Mouse (Mus musculus) kidney, postnatal 36 days (tissue): ENCODE data around the gene Cyp2s1.

Source experiments
- DNase-seq, 2 experiments: peaks; one replicate each; pipeline ENCODE4 v3.0.0; 2021 to 2022; ENCODE audit warnings: mixed read lengths in 2 of 2

Gene Cyp2s1

GRCm38 (mm10) chr7:25780753-25781152 is 36.0 kb downstream of the Cyp2s1 start:
- no peak for DNase-seq

GRCm38 (mm10) chr7:25780021-25780420 is 36.7 kb downstream of the Cyp2s1 start:
- DNase-seq = no peak

- DNase-seq = no peak
Measured at GRCm38 (mm10) chr7:25768229-25768628, 48.5 kb downstream of the Cyp2s1 start.

GRCm38 (mm10) chr7:25766108-25766507 is 50.6 kb downstream of the Cyp2s1 start:
- DNase-seq = no peak

GRCm38 (mm10) chr7:25764221-25764620 is 52.5 kb downstream of the Cyp2s1 start:
- DNase-seq = peak; percentile 24 to 43

GRCm38 (mm10) chr7:25763678-25764077 is 53.0 kb downstream of the Cyp2s1 start:
- DNase-seq = peak; percentile 39 to 61

- peak; percentile 19 to 37 for DNase-seq
Measured at GRCm38 (mm10) chr7:25761354-25761753, 55.4 kb downstream of the Cyp2s1 start.

GRCm38 (mm10) chr7:25756011-25756410 is 60.7 kb downstream of the Cyp2s1 start:
- DNase-seq = peak; percentile 95 to 98

- DNase-seq = peak; percentile 58 to 65
Measured at GRCm38 (mm10) chr7:25755468-25755833, 61.3 kb downstream of the Cyp2s1 start.

- peak; percentile 99 for DNase-seq
Measured at GRCm38 (mm10) chr7:25754738-25755467, 61.8 kb downstream of the Cyp2s1 start, which contains the start of gene Hnrnpul1. Gene Hnrnpul1 (minus strand): TSS chr7:25754757.

GRCm38 (mm10) chr7:25754439-25754737 is 62.3 kb downstream of the Cyp2s1 start:
- no peak for DNase-seq

GRCm38 (mm10) chr7:25753643-25754438 is 62.9 kb downstream of the Cyp2s1 start:
- DNase-seq = peak; percentile 38 to 70

- no peak for DNase-seq
Measured at GRCm38 (mm10) chr7:25753076-25753475, 63.6 kb downstream of the Cyp2s1 start.
